Mouse (Mus musculus): Measurements from ENCODE around the gene Card19. TPM values are rescaled to one million over a fixed set of nuclear protein-coding genes. Genes with fewer than 3 reads are reported as not detected.

Gene Card19
- total and polyA plus RNA-seq, 2 experiments from 2014 or later = 136 to 188 TPM

DNA sequence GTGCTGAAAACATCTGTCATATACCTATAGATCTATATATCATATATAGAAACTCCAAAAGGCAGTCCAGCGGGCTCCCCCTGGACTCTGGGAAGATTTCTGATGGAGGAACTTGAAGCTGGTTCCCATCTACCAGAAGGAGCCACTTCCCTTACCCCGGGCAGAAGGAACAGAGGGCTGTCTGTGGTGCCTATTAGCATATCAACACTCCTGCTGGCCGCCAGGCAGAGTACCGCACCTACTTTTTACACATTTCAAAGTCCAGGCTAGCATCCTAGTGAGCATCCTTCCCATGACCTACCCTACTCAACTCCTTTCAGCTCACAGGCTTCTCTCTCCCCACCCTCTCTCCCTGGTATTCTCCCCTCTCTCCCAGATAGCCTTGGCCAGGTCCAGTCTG is 9.8 kb upstream of the Card19 start:
- no peak overlapping the region for H3K27ac ChIP-seq (ENCODE audit: low read depth)
- no peak overlapping the region for H3K4me3 ChIP-seq (ENCODE audit: low read depth, low read length)
- H3K4me2 ChIP-seq (ENCODE audit: low read depth, low read length) = no peak overlapping the region
- TF ChIP-seq CTCF (IDR thresholded peaks at IDR 0.05; ENCODE audit: low read depth) (no peak), EP300 (IDR thresholded peaks at IDR 0.05; ENCODE audit: low read depth) (no peak)
- ATAC-seq (ENCODE audit: insufficient read depth, low read depth) = no peak
- no peaks in the 10 kb centered on the region for H3K4me1 ChIP-seq (ENCODE audit: control insufficient read depth, insufficient read depth)
- peaks cover 4% of the 10 kb centered on the region; the same call in 1 of the 2 replicates for H3K9me3 ChIP-seq (replicated peaks; ENCODE audit: control insufficient read depth, low read length)
- WGBS = 31% methylated on average over 4 of the region's 4 CpGs
- no peaks in the 10 kb centered on the region for H3K27me3 ChIP-seq (ENCODE audit: control insufficient read depth, insufficient read depth, low read length)
- DNase-seq (ENCODE audit: low spot score) = no peak
- H3K36me3 ChIP-seq (replicated peaks; ENCODE audit: control insufficient read depth, insufficient read depth, low read length) = no peaks in the 10 kb centered on the region
- no peak overlapping the region for H3K9ac ChIP-seq (replicated peaks; ENCODE audit: low read depth, low read length)

DNA sequence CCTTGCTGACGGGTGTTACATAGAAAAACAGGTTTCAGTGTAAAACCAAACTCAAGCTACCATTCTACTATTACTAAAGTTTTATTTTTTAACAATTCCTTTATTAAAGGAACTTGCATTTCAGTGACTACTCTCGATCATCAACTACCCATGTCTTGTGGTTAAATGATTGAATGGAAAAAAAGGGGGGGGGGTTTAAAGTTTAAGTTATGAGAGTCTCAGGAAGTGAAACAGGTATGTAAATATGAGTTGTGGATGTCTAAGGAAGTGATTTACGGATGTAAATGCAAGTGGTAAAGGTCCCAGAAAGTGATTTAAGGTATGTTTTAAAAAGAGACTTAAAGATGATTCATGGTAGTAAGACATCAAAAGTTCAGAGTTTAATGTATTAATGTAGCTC is 9.3 kb upstream of the Card19 start:
- H3K27ac ChIP-seq (ENCODE audit: low read depth) = no peak overlapping the region
- DNase-seq (ENCODE audit: low spot score) = no peak
- peaks cover 4% of the 10 kb centered on the region; the same call in 1 of the 2 replicates for H3K9me3 ChIP-seq (replicated peaks; ENCODE audit: control insufficient read depth, low read length)
- H3K36me3 ChIP-seq (replicated peaks; ENCODE audit: control insufficient read depth, insufficient read depth, low read length) = no peaks in the 10 kb centered on the region
- no peaks in the 10 kb centered on the region for H3K4me1 ChIP-seq (ENCODE audit: control insufficient read depth, insufficient read depth)
- H3K9ac ChIP-seq (replicated peaks; ENCODE audit: low read depth, low read length) = no peak overlapping the region
- TF ChIP-seq EP300 (IDR thresholded peaks at IDR 0.05; ENCODE audit: low read depth) = no peak
- no peak for TF ChIP-seq CTCF (IDR thresholded peaks at IDR 0.05; ENCODE audit: low read depth)
- no peak overlapping the region for H3K4me3 ChIP-seq (ENCODE audit: low read depth, low read length)
- H3K27me3 ChIP-seq (ENCODE audit: control insufficient read depth, insufficient read depth, low read length) = no peaks in the 10 kb centered on the region
- no peak overlapping the region for H3K4me2 ChIP-seq (ENCODE audit: low read depth, low read length)
- 62% methylated on average over 3 of the region's 3 CpGs for WGBS
- ATAC-seq (ENCODE audit: insufficient read depth, low read depth) = no peak

DNA sequence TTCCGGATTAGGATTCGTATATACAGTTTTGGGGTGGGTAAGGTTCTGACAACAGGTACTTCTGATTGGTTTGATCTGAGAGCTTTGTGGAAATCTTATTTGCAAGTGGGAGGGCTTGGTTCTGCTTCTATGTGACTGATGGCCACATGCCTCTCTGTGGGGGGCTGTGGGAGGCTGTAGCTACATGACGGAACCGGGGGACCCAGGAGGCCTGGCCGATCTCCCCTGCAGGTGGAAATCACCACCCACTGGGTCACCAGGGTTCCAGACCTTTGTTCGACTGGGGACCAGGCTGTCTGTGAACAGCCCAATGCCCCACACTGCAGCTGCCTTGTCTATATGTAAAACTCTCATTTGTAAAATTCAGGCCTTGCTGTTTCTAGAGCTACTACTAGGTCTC is 8.9 kb upstream of the Card19 start:
- ATAC-seq (ENCODE audit: insufficient read depth, low read depth) (no peak), DNase-seq (ENCODE audit: low spot score) (no peak)
- Histone ChIP-seq H3K27me3 (ENCODE audit: control insufficient read depth, insufficient read depth, low read length) (no peaks in the 10 kb centered on the region), H3K4me1 (ENCODE audit: control insufficient read depth, insufficient read depth) (no peaks in the 10 kb centered on the region), H3K36me3 (replicated peaks; ENCODE audit: control insufficient read depth, insufficient read depth, low read length) (no peaks in the 10 kb centered on the region), H3K27ac (ENCODE audit: low read depth) (no peak overlapping the region), H3K4me3 (ENCODE audit: low read depth, low read length) (no peak overlapping the region), H3K4me2 (ENCODE audit: low read depth, low read length) (no peak overlapping the region), H3K9ac (replicated peaks; ENCODE audit: low read depth, low read length) (no peak overlapping the region), H3K9me3 (replicated peaks; ENCODE audit: control insufficient read depth, low read length) (peaks cover 4% of the 10 kb centered on the region; the same call in 1 of the 2 replicates)
- no peak for TF ChIP-seq CTCF (IDR thresholded peaks at IDR 0.05; ENCODE audit: low read depth)
- TF ChIP-seq EP300 (IDR thresholded peaks at IDR 0.05; ENCODE audit: low read depth) = no peak
- 35% methylated on average over 6 of the region's 6 CpGs for WGBS

DNA sequence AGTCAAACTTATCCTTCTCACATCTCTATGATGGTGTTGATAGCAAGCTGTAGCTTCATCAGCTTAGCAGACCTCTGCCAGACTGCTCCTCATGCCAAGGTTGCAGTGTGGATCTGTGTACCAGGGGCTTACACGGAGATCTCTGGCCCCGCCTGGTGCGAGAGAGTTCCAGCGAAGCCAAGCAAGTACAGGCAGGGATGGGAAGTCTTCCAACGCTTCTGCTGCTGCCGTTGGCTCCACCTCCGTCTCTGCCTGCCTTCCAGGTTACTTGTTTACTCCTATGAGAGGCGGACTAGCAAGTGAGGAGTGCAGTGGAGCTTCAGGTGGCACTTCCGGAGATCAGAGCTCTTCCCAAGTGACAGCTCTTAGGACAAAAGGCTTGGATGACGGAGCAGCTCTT is 8.5 kb upstream of the Card19 start:
- no peak overlapping the region for H3K4me3 ChIP-seq (ENCODE audit: low read depth, low read length)

DNA sequence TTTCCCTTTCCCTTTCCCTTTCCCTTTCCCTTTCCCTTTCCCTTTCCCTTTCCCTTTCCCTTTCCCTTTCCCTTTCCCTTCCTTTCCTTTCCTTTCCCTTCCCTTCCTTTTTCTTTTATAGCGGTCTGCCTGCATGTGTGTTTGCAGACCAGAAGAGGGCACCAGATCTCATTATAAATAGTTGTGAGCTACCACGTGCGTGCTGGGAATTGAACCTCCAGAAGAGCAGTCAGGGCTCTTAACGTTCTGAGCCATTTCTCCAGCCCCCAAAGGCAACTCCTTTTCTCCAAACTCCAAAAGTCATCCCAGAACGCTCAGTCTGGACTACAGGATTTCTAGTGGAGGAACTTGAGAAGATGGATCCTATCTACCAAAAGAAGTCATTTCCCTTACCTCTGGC is 5.1 kb upstream of the Card19 start:
- H3K4me1 ChIP-seq (ENCODE audit: control insufficient read depth, insufficient read depth) = peaks cover 5% of the 10 kb centered on the region; the same call in 1 of the 2 replicates
- H3K9me3 ChIP-seq (replicated peaks; ENCODE audit: control insufficient read depth, low read length) = peaks cover 4% of the 10 kb centered on the region; the same call in 1 of the 2 replicates
- no peak overlapping the region for H3K4me3 ChIP-seq (ENCODE audit: low read depth, low read length)
- H3K4me2 ChIP-seq (ENCODE audit: low read depth, low read length) = no peak overlapping the region
- DNase-seq (ENCODE audit: low spot score) = no peak
- ATAC-seq (ENCODE audit: insufficient read depth, low read depth) = no peak
- H3K27ac ChIP-seq (ENCODE audit: low read depth) = no peak overlapping the region
- 26% methylated on average over 5 of the region's 5 CpGs for WGBS
- H3K36me3 ChIP-seq (replicated peaks; ENCODE audit: control insufficient read depth, insufficient read depth, low read length) = no peaks in the 10 kb centered on the region
- H3K27me3 ChIP-seq (ENCODE audit: control insufficient read depth, insufficient read depth, low read length) = no peaks in the 10 kb centered on the region
- no peak for TF ChIP-seq EP300 (IDR thresholded peaks at IDR 0.05; ENCODE audit: low read depth)
- no peak for TF ChIP-seq CTCF (IDR thresholded peaks at IDR 0.05; ENCODE audit: low read depth)
- no peak overlapping the region for H3K9ac ChIP-seq (replicated peaks; ENCODE audit: low read depth, low read length)

More for the DNA sequence above, 8.5 kb upstream of the Card19 start:
- DNase-seq (ENCODE audit: low spot score) (no peak), ATAC-seq (ENCODE audit: insufficient read depth, low read depth) (no peak)
- Histone ChIP-seq H3K27ac (ENCODE audit: low read depth) (no peak overlapping the region), H3K9ac (replicated peaks; ENCODE audit: low read depth, low read length) (no peak overlapping the region), H3K4me1 (ENCODE audit: control insufficient read depth, insufficient read depth) (no peaks in the 10 kb centered on the region), H3K27me3 (ENCODE audit: control insufficient read depth, insufficient read depth, low read length) (no peaks in the 10 kb centered on the region), H3K9me3 (replicated peaks; ENCODE audit: control insufficient read depth, low read length) (peaks cover 4% of the 10 kb centered on the region; the same call in 1 of the 2 replicates), H3K36me3 (replicated peaks; ENCODE audit: control insufficient read depth, insufficient read depth, low read length) (no peaks in the 10 kb centered on the region), H3K4me2 (ENCODE audit: low read depth, low read length) (no peak overlapping the region)
- TF ChIP-seq CTCF (IDR thresholded peaks at IDR 0.05; ENCODE audit: low read depth) (no peak), EP300 (IDR thresholded peaks at IDR 0.05; ENCODE audit: low read depth) (no peak)
- WGBS = 10% methylated on average over 10 of the region's 10 CpGs

DNA sequence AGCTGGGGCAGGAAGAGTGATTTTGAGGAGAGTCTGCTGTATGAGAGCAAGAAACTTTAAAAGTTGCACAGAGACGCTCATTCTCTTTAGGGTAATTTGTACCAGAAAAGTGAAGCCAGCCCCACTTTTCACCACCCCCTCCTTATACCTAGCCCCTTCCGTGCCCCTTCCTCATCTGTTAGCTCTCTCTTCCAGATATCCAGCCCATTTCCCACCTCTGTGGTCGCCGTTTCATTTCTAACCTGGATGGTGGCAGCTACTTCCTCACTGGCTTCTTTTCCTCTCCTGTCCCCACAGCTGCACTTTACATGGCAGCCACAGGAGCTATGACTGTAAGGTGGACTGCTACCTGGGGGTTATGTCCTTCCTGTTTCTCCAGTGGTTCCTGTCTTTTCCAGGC is 3.5 kb upstream of the Card19 start:
- ATAC-seq (ENCODE audit: insufficient read depth, low read depth) = no peak
- no peaks in the 10 kb centered on the region for H3K36me3 ChIP-seq (replicated peaks; ENCODE audit: control insufficient read depth, insufficient read depth, low read length)
- H3K4me3 ChIP-seq (ENCODE audit: low read depth, low read length) = no peak overlapping the region
- peaks cover 4% of the 10 kb centered on the region; the same call in 1 of the 2 replicates for H3K9me3 ChIP-seq (replicated peaks; ENCODE audit: control insufficient read depth, low read length)
- no peak overlapping the region for H3K9ac ChIP-seq (replicated peaks; ENCODE audit: low read depth, low read length)
- H3K4me1 ChIP-seq (ENCODE audit: control insufficient read depth, insufficient read depth) = peaks cover 13% of the 10 kb centered on the region
- 71% methylated on average over 4 of the region's 4 CpGs for WGBS
- no peak overlapping the region for H3K27ac ChIP-seq (ENCODE audit: low read depth)
- no peaks in the 10 kb centered on the region for H3K27me3 ChIP-seq (ENCODE audit: control insufficient read depth, insufficient read depth, low read length)
- DNase-seq (ENCODE audit: low spot score) = no peak
- TF ChIP-seq CTCF (IDR thresholded peaks at IDR 0.05; ENCODE audit: low read depth) (no peak), EP300 (IDR thresholded peaks at IDR 0.05; ENCODE audit: low read depth) (no peak)
- H3K4me2 ChIP-seq (ENCODE audit: low read depth, low read length) = no peak overlapping the region
